Mouse (Mus musculus) gastrocnemius, adult 2 months (tissue): Measurements from ENCODE around the gene Fpr2. TPM values are rescaled to one million over a fixed set of nuclear protein-coding genes. Genes with fewer than 3 reads are reported as not detected.
A peak's percentile ranks its signal among the peaks of the same experiment; 100 is the strongest.

Experiments
- DNase-seq: peaks from one replicate; pipeline ENCODE4 v3.0.0; 2022
- H3K27ac ChIP-seq: fragments of 200-600 bp; 2 replicates; pipeline ENCODE4 v1.8.1; 2022; ENCODE audit warnings: mild to moderate bottlenecking
- H3K4me3 ChIP-seq: fragments of 200-600 bp; 2 replicates; pipeline ENCODE4 v1.8.1; 2022; ENCODE audit warnings: mild to moderate bottlenecking, moderate library complexity
- CTCF ChIP-seq: fragments of 200-600 bp; IDR thresholded peaks from 2 replicates; pipeline ENCODE4 v1.8.1; 2022; ENCODE audit warnings: antibody characterized with exemption, mild to moderate bottlenecking, moderate library complexity
- intact Hi-C: fragments of 180-260 bp; cut with DNase I; formaldehyde crosslinking; loops from one replicate; pipeline ENCODE4 v1.15.1; 2025
- total RNA-seq, 2 experiments: library from RNA; stranded (reverse); gene quantifications; 2 replicates each; pipeline ENCODE4 v1.2.3; 2021

Gene Fpr2
- total RNA-seq, 2 experiments from 2014 or later = not detected

DNA sequence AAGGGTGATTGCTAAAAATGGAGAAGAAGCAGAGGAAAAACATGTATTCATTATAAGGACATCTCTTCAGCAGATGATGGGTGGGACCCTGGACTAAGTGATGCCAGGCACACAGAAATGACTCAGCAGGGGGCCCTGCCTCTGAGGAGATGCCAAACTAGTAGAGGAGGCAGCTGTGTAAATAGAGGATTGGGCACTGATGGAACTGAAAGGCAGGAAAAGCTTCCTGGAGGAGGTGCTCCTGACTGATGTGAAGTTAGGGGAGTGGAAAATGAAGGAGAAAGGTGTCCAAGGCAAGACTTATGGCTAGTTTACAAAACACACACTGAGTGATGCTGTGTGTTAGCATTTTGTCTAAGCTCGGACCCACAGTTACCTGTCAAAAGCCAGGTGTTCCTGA, 30.2 kb upstream of the Fpr2 start:
- no peak for DNase-seq
- intact Hi-C loops = no loop called here
- Histone ChIP-seq H3K27ac (no peak overlapping the region), H3K4me3 (no peak overlapping the region)
- no peak for TF ChIP-seq CTCF

DNA sequence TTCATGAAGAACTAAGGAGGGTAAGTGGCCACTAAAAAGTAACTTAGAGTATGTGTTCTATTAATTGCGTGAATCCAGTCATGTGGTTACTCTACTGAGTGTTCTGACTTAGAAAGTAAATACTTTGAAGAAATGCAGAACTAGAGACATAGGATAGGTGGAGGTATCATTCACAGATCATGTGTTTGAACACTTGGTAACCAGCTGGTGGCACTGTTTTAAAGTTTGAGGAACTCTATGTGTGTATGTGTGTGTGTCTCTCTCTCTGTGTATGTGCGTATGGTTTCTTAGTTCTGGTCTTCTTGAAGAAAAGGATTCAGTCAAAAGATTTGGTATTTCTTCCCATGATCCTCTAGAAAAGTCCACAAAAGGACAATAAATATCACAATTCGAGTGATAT, 27.5 kb upstream of the Fpr2 start:
- no peak overlapping the region for H3K4me3 ChIP-seq
- no peak; the same call in 1 of the 2 replicates for TF ChIP-seq CTCF
- intact Hi-C loops = no loop called here
- no peak for DNase-seq
- H3K27ac ChIP-seq = no peak overlapping the region

DNA sequence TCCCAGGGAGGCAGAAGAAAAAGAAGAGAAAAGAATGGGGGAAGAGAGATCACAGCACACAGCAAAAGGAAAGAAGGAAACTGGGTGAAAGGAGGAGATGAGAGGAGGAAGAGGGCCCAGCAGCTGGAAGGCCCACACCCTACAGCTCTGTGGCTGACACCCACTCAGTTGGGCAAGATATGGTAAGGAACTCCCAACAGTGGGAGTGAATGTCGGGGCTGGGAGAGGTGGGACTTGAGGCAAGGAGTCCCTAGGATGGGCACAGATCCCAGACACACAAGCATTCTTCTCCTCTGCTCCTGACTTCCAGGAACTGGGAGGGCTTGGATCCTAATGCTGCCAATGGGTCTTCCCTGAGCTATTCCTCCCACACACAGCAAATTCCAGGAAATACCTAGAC, 25.3 kb upstream of the Fpr2 start:
- peak; percentile 44 for DNase-seq
- intact Hi-C loops = no loop called here
- Histone ChIP-seq H3K4me3 (no peak overlapping the region), H3K27ac (0 out of 2 replicates have a peak overlapping the region, but pooled peaks have one; percentile 12)
- TF ChIP-seq CTCF = no peak

- DNase-seq = no peak
- Histone ChIP-seq H3K27ac (no peak overlapping the region), H3K4me3 (no peak overlapping the region)
- intact Hi-C loops = no loop called here
- TF ChIP-seq CTCF = no peak
Measured at GRCm38 (mm10) chr17:17865168-17865567, 22.5 kb upstream of the Fpr2 start.

DNA sequence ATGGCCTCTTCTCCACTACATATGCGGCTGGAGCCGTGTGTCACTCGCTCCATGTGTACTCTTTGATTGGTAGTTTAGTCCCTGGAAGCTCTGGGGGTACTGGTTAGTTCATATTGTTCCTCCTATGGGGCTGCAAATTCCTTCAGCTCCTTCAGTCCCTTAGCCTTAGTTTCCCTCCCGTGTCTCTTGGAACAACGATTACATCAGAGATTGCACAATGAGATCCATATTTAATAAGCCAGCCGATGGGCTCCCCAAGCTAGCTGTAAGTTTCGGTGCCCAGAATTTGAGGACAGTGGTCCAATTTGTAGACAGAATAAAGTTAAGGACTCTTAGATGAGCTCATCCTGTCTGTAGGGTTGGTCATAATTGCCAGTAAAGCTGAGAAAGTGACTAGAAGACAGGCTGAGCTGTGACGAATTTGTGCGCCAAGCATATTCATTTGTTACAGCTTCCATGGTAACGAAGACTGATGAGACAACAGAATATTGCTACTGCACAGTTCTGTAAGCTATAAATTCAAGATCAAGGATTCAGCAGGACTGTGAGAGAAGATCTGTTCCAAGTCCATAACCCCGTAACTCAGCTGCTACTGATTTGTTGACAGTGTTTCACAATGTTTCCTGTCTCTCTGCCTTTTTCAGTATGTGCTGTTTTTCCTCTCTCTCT, 20.7 kb upstream of the Fpr2 start:
- no peak for TF ChIP-seq CTCF
- no peak for DNase-seq
- H3K27ac ChIP-seq = peak overlapping the region; percentile 20; the same call in 1 of the 2 replicates
- intact Hi-C loops = no loop called here
- H3K4me3 ChIP-seq = no peak overlapping the region

DNA sequence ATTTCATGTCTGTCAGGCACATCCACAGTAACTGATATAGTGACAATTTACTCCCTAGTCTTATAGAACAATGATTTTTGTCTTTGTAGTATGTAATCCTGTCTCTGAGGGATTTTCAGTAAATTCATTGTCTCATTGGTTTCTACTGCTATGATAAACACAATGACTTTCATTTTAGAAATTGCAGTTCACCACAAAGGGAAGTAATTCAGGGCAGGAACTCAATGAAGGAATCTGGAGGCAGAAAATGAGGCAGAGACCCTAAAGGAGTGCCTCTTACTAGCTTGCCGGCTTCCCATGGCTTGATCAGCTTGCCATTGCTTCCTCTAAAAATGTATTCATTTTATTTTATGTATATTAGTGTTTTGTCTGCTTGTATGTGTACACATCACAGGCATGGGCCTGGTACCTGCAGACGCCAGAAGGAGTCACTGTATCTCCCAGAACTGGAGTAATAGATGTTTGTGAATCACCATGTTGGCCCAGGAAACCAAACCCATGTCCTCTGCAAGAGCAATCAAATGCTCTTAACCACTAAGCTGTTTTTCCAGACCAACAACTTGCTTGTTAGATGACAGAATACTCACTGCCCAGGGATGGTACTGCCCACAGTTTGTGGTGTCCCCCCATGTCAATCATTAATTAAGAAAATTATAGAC, 16.6 kb upstream of the Fpr2 start:
- no peak for DNase-seq
- no peak for TF ChIP-seq CTCF
- Histone ChIP-seq H3K4me3 (no peak overlapping the region), H3K27ac (no peak overlapping the region)
- intact Hi-C loops = no loop called here

DNA sequence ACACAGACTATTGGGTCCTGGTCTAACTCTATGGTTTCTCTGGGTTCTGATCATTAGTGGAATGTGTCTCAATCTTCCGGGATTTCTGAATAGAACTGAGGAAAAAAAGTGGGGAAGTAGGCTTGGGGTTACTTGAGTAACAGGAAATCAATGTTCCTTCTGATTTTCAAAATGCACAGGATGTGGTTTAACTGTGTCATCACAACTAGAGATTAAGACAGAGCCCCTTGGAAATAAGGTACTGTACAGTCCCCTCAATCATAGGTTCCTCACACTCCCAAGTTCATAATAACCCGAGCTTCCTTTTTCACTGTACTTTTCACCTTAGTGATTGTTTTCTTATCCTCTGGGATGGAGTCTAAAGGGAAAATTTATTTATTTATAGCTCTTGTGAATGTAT, 15.9 kb upstream of the Fpr2 start:
- intact Hi-C loops = no loop called here
- DNase-seq = no peak
- no peak overlapping the region for H3K4me3 ChIP-seq
- no peak overlapping the region for H3K27ac ChIP-seq
- no peak for TF ChIP-seq CTCF

DNA sequence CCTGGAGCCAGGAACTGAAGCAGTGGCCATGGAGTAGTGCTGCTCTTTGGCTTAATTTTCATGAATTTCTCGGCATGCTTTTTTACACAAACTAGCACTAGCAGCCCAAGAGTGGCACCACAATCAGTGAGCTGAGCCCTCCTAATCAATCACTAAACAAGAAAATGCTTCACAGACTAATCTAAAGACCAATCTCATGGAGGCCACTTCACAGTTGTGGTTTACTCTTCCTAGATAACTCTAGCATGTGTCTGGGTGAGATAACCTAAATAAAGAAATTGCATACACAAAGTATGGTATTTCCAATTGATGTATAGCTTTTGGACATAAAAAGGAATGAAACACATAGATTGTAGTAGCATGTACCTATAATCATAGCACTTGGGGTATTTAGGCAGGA, 8.3 kb upstream of the Fpr2 start:
- no peak for DNase-seq
- H3K4me3 ChIP-seq = no peak overlapping the region
- H3K27ac ChIP-seq = no peak overlapping the region
- intact Hi-C loops = no loop called here
- no peak for TF ChIP-seq CTCF

GRCm38 (mm10) chr17:17882672-17883071, 5.0 kb upstream of the Fpr2 start:
- intact Hi-C loops = no loop called here
- TF ChIP-seq CTCF = no peak
- no peak overlapping the region for H3K4me3 ChIP-seq
- DNase-seq = no peak
- no peak overlapping the region for H3K27ac ChIP-seq

DNA sequence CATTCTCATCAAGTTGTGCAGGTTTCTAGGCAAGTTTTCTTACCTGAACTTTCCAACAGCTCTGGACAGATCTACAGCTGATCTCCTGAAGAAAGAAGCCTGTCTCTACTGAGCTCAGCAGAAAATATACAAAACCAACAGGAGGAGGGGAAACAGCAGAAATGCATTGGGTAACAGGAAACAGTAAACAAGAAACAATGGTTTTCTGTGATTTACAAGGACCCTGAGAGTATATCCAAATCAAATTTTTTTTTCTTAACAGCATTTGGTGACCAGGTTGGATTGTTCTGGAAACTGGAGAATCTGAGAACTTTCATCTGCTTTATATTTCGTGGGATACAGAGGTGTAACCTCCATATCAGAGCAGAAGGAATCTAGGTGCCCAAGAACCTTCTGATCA, 3.8 kb upstream of the Fpr2 start, which contains the start of gene Fpr1:
Gene Fpr1, minus strand, starts transcription at position 101 of the 400 bp plus-strand sequence.
- no peak for TF ChIP-seq CTCF
- intact Hi-C loops = no loop called here
- no peak for DNase-seq

DNA sequence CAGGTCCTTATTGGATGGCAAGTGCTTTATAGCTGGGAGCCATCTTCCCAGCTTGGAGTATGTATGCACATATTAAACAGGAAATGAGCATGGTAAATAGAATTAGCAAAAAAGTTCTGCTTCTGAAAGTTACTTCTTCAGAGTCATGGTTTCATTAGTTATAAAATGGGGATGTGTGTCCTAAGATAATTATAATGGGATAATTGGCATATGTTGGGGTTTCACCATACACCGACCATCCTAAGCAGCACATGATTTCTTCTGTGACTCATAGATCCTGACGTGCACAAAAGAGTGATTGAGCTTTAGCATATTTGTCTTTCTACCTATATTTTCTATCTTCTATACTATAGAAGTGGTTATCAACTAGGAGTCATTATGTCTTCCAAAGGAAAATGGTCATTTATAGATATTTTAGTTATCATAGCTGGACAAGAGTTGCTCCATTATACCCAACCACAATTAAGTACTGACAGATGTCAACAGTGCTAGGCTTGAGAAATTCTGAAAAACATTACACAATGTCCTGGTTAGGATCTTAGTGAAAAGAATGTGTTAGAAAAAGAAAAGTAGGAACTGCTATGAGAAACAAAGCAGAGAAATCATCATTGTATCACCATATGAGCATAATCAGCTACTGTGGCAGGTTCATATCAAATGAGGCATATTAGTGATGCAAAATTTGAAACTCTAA, 2.3 kb downstream of the Fpr2 start:
- DNase-seq = no peak
- Histone ChIP-seq H3K27ac (no peak overlapping the region), H3K4me3 (no peak overlapping the region)
- intact Hi-C loops = no loop called here
- TF ChIP-seq CTCF = no peak

More for the DNA sequence above, 3.8 kb upstream of the Fpr2 start, which contains the start of gene Fpr1:
- Histone ChIP-seq H3K27ac (no peak within 1 kb of the TSS), H3K4me3 (no peak within 1 kb of the TSS)

GRCm38 (mm10) chr17:17896039-17896438, 8.4 kb downstream of the Fpr2 start:
- no peak overlapping the region for H3K4me3 ChIP-seq
- H3K27ac ChIP-seq = no peak overlapping the region
- DNase-seq = peak; percentile 15
- peak; percentile 89 for TF ChIP-seq CTCF
- intact Hi-C loops = loop anchor here (1.0 to 5.0 kb wide), 2 partner anchors 59 to 130 kb away; no protein-coding TSS in a partner anchor

- DNase-seq = no peak
- intact Hi-C loops = loop anchor here (5.0 kb wide), 1 partner anchor 62 kb away; no protein-coding TSS in a partner anchor
- peak; percentile 19; the same call in 1 of the 2 replicates for TF ChIP-seq CTCF
- Histone ChIP-seq H3K27ac (no peak overlapping the region), H3K4me3 (no peak overlapping the region)
Measured at GRCm38 (mm10) chr17:17899268-17899667, 11.6 kb downstream of the Fpr2 start.
